Mouse (Mus musculus) CD4-positive, CD25-positive, alpha-beta regulatory T cell, adult 2 months (primary cell): ENCODE data around the gene Grk6.
A peak's percentile ranks its signal among the peaks of the same experiment; 100 is the strongest.

Experiments
- DNase-seq: peaks from one replicate; pipeline ENCODE4 v3.0.0-alpha.2; 2012; ENCODE audit warnings: low read depth, low spot score

Grk6 gene

GRCm38 (mm10) chr13:55464027-55464884 lies 19.4 kb downstream of the Grk6 start, which contains the start of gene Prr7:
Gene Prr7 (plus strand): TSS chr13:55464267.
- DNase-seq = peak; percentile 80

- no peak for DNase-seq
These were observed 20.3 kb downstream of the Grk6 start for GRCm38 (mm10) chr13:55465184-55465583.

GRCm38 (mm10) chr13:55465830-55466440 lies 21.1 kb downstream of the Grk6 start:
- no peak for DNase-seq

GRCm38 (mm10) chr13:55468851-55469560 lies 24.1 kb downstream of the Grk6 start:
- DNase-seq = no peak

- no peak for DNase-seq
These were observed 25.5 kb downstream of the Grk6 start for GRCm38 (mm10) chr13:55470372-55470771.

- DNase-seq = peak; percentile 92
These were observed 26.4 kb downstream of the Grk6 start for GRCm38 (mm10) chr13:55471156-55471818.

GRCm38 (mm10) chr13:55471819-55472131 lies 26.9 kb downstream of the Grk6 start:
- no peak for DNase-seq

- peak; percentile 72 for DNase-seq
These were observed 27.5 kb downstream of the Grk6 start for GRCm38 (mm10) chr13:55472132-55473022.

GRCm38 (mm10) chr13:55473076-55473831 lies 28.4 kb downstream of the Grk6 start:
- peak; percentile 59 for DNase-seq

- no peak for DNase-seq
These were observed 29.1 kb downstream of the Grk6 start for GRCm38 (mm10) chr13:55473961-55474360.

- DNase-seq = no peak
These were observed 29.8 kb downstream of the Grk6 start for GRCm38 (mm10) chr13:55474621-55475069.

GRCm38 (mm10) chr13:55475750-55476149 lies 30.9 kb downstream of the Grk6 start:
- DNase-seq = no peak

- DNase-seq = no peak
These were observed 31.4 kb downstream of the Grk6 start for GRCm38 (mm10) chr13:55476256-55476655.

- DNase-seq = no peak
These were observed 32.6 kb downstream of the Grk6 start for GRCm38 (mm10) chr13:55477492-55477891.

- peak; percentile 50 for DNase-seq
These were observed 33.2 kb downstream of the Grk6 start for GRCm38 (mm10) chr13:55478036-55478435.

- DNase-seq = no peak
These were observed 34.1 kb downstream of the Grk6 start for GRCm38 (mm10) chr13:55479008-55479407.

- no peak for DNase-seq
These were observed 35.1 kb downstream of the Grk6 start for GRCm38 (mm10) chr13:55479929-55480328.

- no peak for DNase-seq
These were observed 37.7 kb downstream of the Grk6 start for GRCm38 (mm10) chr13:55482542-55482941.

GRCm38 (mm10) chr13:55483071-55483470 lies 38.2 kb downstream of the Grk6 start:
- DNase-seq = no peak

GRCm38 (mm10) chr13:55483593-55483992 lies 38.7 kb downstream of the Grk6 start:
- DNase-seq = no peak
